Mouse (Mus musculus): ENCODE data around the gene Rpl27a. TPM values are rescaled to one million over a fixed set of nuclear protein-coding genes. Genes with fewer than 3 reads are reported as not detected.

Rpl27a gene
- polyA plus RNA-seq (2012; rRNA removed), result 419 and 430 TPM in 2 replicates

- under 1% methylated on average over 66 of the region's 72 CpGs for WGBS
- DNase-seq (ENCODE audit: low read depth, low spot score), result peak; percentile 85
These were observed at the start of gene Rpl27a for GRCm38 (mm10) chr7:109518838-109519696. Gene Rpl27a, plus strand, starts transcription at chr7:109519147.

- no peak for DNase-seq (ENCODE audit: low read depth, low spot score)
- 64% methylated on average over 4 of the region's 4 CpGs for WGBS
These were observed 48.2 kb upstream of the Rpl27a start for GRCm38 (mm10) chr7:109470700-109471099.

GRCm38 (mm10) chr7:109477926-109478325 is 41.0 kb upstream of the Rpl27a start:
- no peak for DNase-seq (ENCODE audit: low read depth, low spot score)
- 49% methylated on average over 3 of the region's 3 CpGs for WGBS

- no peak for DNase-seq (ENCODE audit: low read depth, low spot score)
- 34% methylated on average over 7 of the region's 7 CpGs for WGBS
These were observed 38.2 kb upstream of the Rpl27a start for GRCm38 (mm10) chr7:109480765-109481197.

GRCm38 (mm10) chr7:109484221-109484620 is 34.7 kb upstream of the Rpl27a start:
- WGBS, result 66% methylated on average over 5 of the region's 5 CpGs
- no peak for DNase-seq (ENCODE audit: low read depth, low spot score)

GRCm38 (mm10) chr7:109492616-109493318 is 26.2 kb upstream of the Rpl27a start:
- no peak for DNase-seq (ENCODE audit: low read depth, low spot score)
- WGBS, result 73% methylated on average over 18 of the region's 18 CpGs

GRCm38 (mm10) chr7:109493319-109494316 is 25.3 kb upstream of the Rpl27a start:
- DNase-seq (ENCODE audit: low read depth, low spot score), result no peak

GRCm38 (mm10) chr7:109497507-109497906 is 21.4 kb upstream of the Rpl27a start:
- WGBS, result 72% methylated on average over 4 of the region's 4 CpGs
- no peak for DNase-seq (ENCODE audit: low read depth, low spot score)

More at GRCm38 (mm10) chr7:109493319-109494316, 25.3 kb upstream of the Rpl27a start:
- 23% methylated on average over 21 of the region's 21 CpGs for WGBS

- WGBS, result 27% methylated on average over 8 of the region's 8 CpGs
- DNase-seq (ENCODE audit: low read depth, low spot score), result no peak
These were observed 11.8 kb upstream of the Rpl27a start for GRCm38 (mm10) chr7:109507119-109507518.

- WGBS, result 69% methylated on average over 9 of the region's 9 CpGs
- DNase-seq (ENCODE audit: low read depth, low spot score), result no peak
These were observed 11.4 kb upstream of the Rpl27a start for GRCm38 (mm10) chr7:109507572-109507971.

- DNase-seq (ENCODE audit: low read depth, low spot score), result no peak
- 89% methylated on average over 4 of the region's 4 CpGs for WGBS
These were observed 10.9 kb upstream of the Rpl27a start, which contains the start of gene Trim66 for GRCm38 (mm10) chr7:109508034-109508433. Gene Trim66, minus strand, starts transcription at chr7:109508134.

- WGBS, result 73% methylated on average over 2 of the region's 2 CpGs
- DNase-seq (ENCODE audit: low read depth, low spot score), result no peak
These were observed 8.1 kb upstream of the Rpl27a start for GRCm38 (mm10) chr7:109510799-109511198.

- DNase-seq (ENCODE audit: low read depth, low spot score), result no peak
These were observed 7.1 kb upstream of the Rpl27a start for GRCm38 (mm10) chr7:109511838-109512237.

GRCm38 (mm10) chr7:109516500-109516899 is 2.4 kb upstream of the Rpl27a start:
- 84% methylated on average over 3 of the region's 3 CpGs for WGBS
- no peak for DNase-seq (ENCODE audit: low read depth, low spot score)

More at GRCm38 (mm10) chr7:109511838-109512237, 7.1 kb upstream of the Rpl27a start:
- WGBS, result 93% methylated on average over 3 of the region's 3 CpGs

GRCm38 (mm10) chr7:109518036-109518681 is 788 bp upstream of the Rpl27a start:
- peak; percentile 27 for DNase-seq (ENCODE audit: low read depth, low spot score)

GRCm38 (mm10) chr7:109519936-109520335 is 989 bp downstream of the Rpl27a start:
- 3% methylated on average over 10 of the region's 10 CpGs for WGBS
- DNase-seq (ENCODE audit: low read depth, low spot score), result no peak

More at GRCm38 (mm10) chr7:109518036-109518681, 788 bp upstream of the Rpl27a start:
- WGBS, result 11% methylated on average over 10 of the region's 10 CpGs

- WGBS, result 69% methylated on average over 5 of the region's 5 CpGs
- no peak for DNase-seq (ENCODE audit: low read depth, low spot score)
These were observed 3.1 kb downstream of the Rpl27a start for GRCm38 (mm10) chr7:109522084-109522483.

GRCm38 (mm10) chr7:109523304-109523703 is 4.4 kb downstream of the Rpl27a start:
- DNase-seq (ENCODE audit: low read depth, low spot score), result no peak
- 61% methylated on average over 2 of the region's 2 CpGs for WGBS

Data from large intestine, adult 2 months (tissue).